Mouse (Mus musculus) limb, embryonic 10.5 days (tissue): ENCODE data around the gene Ripk4. TPM values are rescaled to one million over a fixed set of nuclear protein-coding genes. Genes with fewer than 3 reads are reported as not detected.

Experiments
- DNase-seq: peaks from one replicate; pipeline ENCODE4 v3.0.0-alpha.2; 2017; ENCODE audit warnings: low spot score
- H3K27ac ChIP-seq: fragments of 300-500 bp; sonication (generic); 2 replicates; pipeline ENCODE4 v1.5.1; 2016; ENCODE audit warnings: mild to moderate bottlenecking
- H3K27me3 ChIP-seq: fragments of 300-500 bp; sonication (generic); 2 replicates; pipeline ENCODE4 v1.6.1; 2016; ENCODE audit warnings: low read depth, mild to moderate bottlenecking; ENCODE audit not compliant: poor library complexity, severe bottlenecking
- H3K36me3 ChIP-seq: fragments of 300-500 bp; sonication (generic); 2 replicates; pipeline ENCODE4 v1.6.1; 2016; ENCODE audit warnings: mild to moderate bottlenecking, moderate library complexity
- H3K4me1 ChIP-seq: fragments of 300-500 bp; sonication (generic); 2 replicates; pipeline ENCODE4 v1.6.1; 2016
- H3K4me3 ChIP-seq: fragments of 300-500 bp; sonication (generic); 2 replicates; pipeline ENCODE4 v1.5.1; 2016; ENCODE audit warnings: mild to moderate bottlenecking, moderate library complexity
- H3K9me3 ChIP-seq: fragments of 300-500 bp; sonication (generic); replicated peaks from 2 replicates; pipeline ENCODE4 v1.6.1; 2016; ENCODE audit warnings: mild to moderate bottlenecking
- WGBS: fragments of 180-500 bp; shearing (Covaris S2); methylation state at CpG from one replicate; pipeline ENCODE4 v1.1.7; 2016; 5-methylcytosine and 5-hydroxymethylcytosine counted together
- polyA plus RNA-seq: library from polyadenylated mRNA; unstranded; fragments of >200 nt; fragmentation: Nextera tagmentation; extraction: Ambion mirVana; gene quantifications from 2 replicates; pipeline ENCODE4 v1.2.1, GENCODE M21; 2016

Ripk4 gene
- polyA plus RNA-seq, 1 experiment from 2014 or later, result 4.9 TPM

DNA sequence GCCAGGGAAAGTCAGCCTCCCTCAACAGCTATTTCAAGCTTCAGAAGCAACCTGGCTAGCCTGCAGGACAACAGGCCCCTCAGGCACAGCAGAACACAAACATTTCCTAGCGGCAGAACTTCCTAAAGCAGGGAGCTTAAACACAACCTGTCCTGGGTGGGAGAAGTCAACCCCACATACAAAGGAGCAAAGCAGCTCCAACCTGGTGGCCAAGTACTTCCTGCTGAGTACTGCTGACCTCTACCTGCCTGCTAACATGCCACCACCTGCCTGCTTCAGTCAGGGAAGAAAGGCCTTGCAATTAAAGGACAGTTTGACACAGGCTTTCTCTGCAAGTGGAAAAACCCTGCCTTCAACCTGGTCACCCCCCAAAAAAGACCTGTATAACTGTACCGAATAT is 1.8 kb downstream of the Ripk4 start:
- Histone ChIP-seq H3K9me3 (no peaks in the 10 kb centered on the region), H3K27ac (no peak overlapping the region), H3K36me3 (no peaks in the 10 kb centered on the region), H3K4me3 (no peak overlapping the region), H3K4me1 (peaks cover 14% of the 10 kb centered on the region), H3K27me3 (peaks cover 80% of the 10 kb centered on the region)
- no peak for DNase-seq
- WGBS, result 53% methylated on average over 2 of the region's 2 CpGs

DNA sequence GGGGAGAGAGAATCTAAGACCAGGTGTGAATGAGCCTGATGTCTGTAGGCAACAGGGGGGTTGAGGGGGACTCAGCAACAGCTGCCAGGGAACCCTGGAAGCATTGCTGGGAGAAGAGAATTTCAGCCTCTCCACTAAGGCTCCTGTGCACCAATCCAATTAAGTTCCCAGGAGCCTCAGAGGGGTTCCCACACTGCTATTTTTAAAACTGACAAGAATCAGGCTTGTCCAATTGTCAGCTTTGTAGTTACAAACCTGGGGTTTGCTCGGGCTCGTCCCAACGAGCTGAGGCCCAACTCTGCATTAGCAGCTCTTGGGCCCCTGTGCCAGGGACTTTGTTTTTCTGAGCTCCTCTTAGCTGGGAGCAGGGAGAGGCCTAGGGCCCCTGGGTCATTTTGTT is 3.9 kb downstream of the Ripk4 start:
- no peak for DNase-seq
- no peak overlapping the region for H3K27ac ChIP-seq
- WGBS, result 44% methylated on average over 3 of the region's 3 CpGs
- no peaks in the 10 kb centered on the region for H3K36me3 ChIP-seq
- peaks cover 14% of the 10 kb centered on the region for H3K4me1 ChIP-seq
- peaks cover 59% of the 10 kb centered on the region for H3K27me3 ChIP-seq
- no peaks in the 10 kb centered on the region for H3K9me3 ChIP-seq
- no peak overlapping the region for H3K4me3 ChIP-seq

DNA sequence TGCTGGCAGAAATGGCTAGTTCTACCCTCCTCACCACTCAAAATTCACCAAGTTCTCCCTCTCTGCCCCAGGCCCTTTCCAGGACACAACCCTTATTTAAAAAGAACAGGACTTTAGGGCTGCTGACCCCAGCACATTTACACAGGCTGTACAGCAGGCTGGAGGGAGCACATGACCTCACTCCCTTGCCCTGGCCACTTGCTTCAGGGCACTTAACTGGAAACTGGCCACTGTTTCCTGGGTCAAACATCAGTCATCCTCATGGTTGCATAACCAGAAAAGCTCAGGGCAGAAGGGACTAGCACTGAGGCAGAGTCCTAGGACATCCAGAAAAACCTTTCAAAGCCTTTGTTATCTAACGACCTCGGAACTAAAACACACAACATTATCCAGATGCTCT is 5.3 kb downstream of the Ripk4 start:
- WGBS, result 81% methylated on average over 2 of the region's 2 CpGs
- Histone ChIP-seq H3K4me1 (peaks cover 8% of the 10 kb centered on the region), H3K27ac (no peak overlapping the region), H3K36me3 (no peaks in the 10 kb centered on the region), H3K4me3 (no peak overlapping the region), H3K27me3 (peaks cover 45% of the 10 kb centered on the region), H3K9me3 (no peaks in the 10 kb centered on the region)
- DNase-seq, result no peak

DNA sequence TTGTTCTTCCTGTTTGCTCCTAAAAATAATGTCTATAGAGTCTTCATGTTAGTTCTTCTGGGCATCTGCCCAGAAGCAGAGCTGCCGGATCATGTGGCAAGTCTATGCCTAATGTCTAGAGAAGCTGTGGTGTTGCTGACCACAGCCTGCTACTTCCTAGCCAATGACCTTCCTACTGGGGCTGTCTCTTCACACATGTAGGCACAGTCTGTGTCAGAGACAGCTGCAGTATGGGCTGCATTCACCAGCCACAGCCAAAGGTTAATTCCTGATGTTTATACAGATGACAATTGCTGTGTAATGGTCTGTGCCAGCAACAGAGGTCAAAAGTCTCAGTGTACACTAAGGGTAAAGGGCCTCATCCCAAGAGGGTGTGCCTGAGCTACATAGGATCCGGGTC is 7.1 kb downstream of the Ripk4 start:
- Histone ChIP-seq H3K27ac (no peak overlapping the region), H3K4me3 (no peak overlapping the region), H3K4me1 (0 out of 2 replicates have a peak, but pooled peaks cover 2% of the 10 kb centered on the region), H3K36me3 (no peaks in the 10 kb centered on the region), H3K27me3 (peaks cover 27% of the 10 kb centered on the region), H3K9me3 (no peaks in the 10 kb centered on the region)
- DNase-seq, result no peak
- 84% methylated on average over 2 of the region's 2 CpGs for WGBS

DNA sequence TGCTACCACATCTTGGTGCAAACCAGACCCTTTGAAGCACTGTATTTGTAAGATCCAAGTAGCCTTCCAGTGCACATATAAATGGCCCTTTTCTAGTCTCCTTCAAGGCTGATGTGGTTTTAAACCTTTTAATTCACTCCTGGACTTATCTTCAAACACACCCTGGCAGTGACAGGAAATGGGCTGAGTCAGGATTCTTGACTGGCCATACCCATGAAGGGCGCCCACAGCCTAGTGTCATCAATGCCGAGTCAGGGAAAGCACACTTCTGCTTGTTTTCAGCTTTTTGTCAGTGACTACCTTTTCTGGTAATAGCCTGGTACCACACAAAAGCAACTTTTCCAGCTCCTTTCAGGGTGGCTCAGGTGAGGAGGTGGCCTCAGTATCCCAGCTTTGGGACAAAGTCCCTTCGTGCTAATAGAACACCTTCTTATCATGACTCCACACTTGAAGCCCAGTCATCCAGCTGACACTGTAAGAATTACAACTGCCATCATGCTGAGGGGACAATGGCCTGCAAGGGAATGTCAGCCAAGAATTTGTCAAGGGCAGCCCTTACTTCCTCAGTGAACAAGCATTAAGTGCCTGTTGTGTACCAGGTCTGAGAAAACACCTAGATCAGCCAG is 11.2 kb downstream of the Ripk4 start:
- H3K4me3 ChIP-seq, result no peak overlapping the region
- no peak overlapping the region for H3K27ac ChIP-seq
- no peaks in the 10 kb centered on the region for H3K36me3 ChIP-seq
- H3K9me3 ChIP-seq, result no peaks in the 10 kb centered on the region
- WGBS, result 88% methylated on average over 3 of the region's 3 CpGs
- no peaks in the 10 kb centered on the region for H3K27me3 ChIP-seq
- no peak for DNase-seq
- H3K4me1 ChIP-seq, result no peaks in the 10 kb centered on the region

DNA sequence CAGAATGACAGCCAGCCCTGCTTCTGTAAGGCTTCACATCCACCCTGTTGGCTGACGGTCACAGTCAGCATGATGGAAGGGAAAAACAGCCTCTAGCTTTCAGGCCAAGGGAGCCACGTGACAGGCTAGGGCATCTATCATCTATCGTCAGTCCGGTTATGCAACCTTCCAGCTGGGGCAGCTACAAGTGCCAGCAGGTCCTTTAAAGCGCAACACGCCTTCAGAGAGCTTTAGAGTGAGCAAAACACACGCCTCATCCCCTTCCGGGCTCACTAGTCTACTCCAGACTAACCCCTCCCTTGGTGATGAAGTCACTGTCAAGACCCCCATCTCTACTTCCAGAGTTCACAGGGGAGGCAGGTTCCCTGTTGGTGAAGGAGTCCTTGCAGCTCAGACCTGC is 11.7 kb downstream of the Ripk4 start:
- H3K9me3 ChIP-seq, result no peaks in the 10 kb centered on the region
- H3K4me1 ChIP-seq, result no peaks in the 10 kb centered on the region
- no peak overlapping the region for H3K4me3 ChIP-seq
- H3K27me3 ChIP-seq, result no peaks in the 10 kb centered on the region
- no peak overlapping the region for H3K27ac ChIP-seq
- DNase-seq, result peak; percentile 42
- 74% methylated on average over 8 of the region's 8 CpGs for WGBS
- no peaks in the 10 kb centered on the region for H3K36me3 ChIP-seq

DNA sequence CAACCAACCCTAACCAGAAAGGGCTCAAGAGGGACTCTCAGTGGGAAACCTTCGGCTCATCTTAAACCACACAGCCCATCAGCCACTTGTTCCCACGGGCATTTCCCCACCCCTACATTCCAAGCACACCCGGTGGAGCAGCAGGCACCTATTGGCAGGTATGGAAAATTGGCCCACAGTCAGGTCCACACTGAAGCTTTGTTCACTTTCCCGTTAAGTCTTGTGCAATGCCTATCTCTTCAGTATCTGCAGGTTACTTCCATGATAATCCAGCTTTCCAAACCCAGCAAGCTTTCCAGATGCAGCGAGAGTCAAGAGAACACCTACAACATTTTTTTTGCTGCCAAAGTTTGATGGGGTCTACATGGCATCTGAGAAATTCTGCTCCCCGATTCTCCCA is 15.2 kb downstream of the Ripk4 start:
- 91% methylated on average over 6 of the region's 6 CpGs for WGBS

DNA sequence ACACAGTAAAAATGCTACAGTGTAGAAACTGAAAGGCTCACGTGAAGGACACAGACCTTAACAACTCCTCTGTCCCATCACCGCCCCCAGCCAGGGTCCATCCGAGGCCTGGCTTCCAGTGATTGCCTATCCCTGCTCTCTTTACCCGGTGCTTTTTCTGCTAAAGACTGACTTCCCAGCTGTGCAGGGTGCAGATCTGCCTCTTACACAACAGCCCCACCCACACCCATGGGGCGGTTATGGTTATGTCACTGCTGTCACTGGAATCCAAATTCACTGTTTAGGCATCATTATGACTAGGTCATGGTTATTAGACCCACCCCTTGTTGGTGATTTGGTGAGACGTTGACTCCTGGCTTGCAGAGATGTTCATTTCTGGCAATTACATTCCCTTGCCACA is 25.6 kb downstream of the Ripk4 start:
- no peak overlapping the region for H3K27ac ChIP-seq
- H3K4me1 ChIP-seq, result peaks cover 10% of the 10 kb centered on the region
- H3K9me3 ChIP-seq, result no peaks in the 10 kb centered on the region
- H3K36me3 ChIP-seq, result no peaks in the 10 kb centered on the region
- WGBS, result 70% methylated on average over 6 of the region's 6 CpGs
- no peak overlapping the region for H3K4me3 ChIP-seq
- DNase-seq, result no peak
- no peaks in the 10 kb centered on the region for H3K27me3 ChIP-seq

More for the DNA sequence above, 15.2 kb downstream of the Ripk4 start:
- Histone ChIP-seq H3K27ac (no peak overlapping the region), H3K4me3 (no peak overlapping the region), H3K27me3 (no peaks in the 10 kb centered on the region), H3K36me3 (no peaks in the 10 kb centered on the region; the same call in 1 of the 2 replicates), H3K4me1 (no peaks in the 10 kb centered on the region), H3K9me3 (no peaks in the 10 kb centered on the region)
- DNase-seq, result no peak

DNA sequence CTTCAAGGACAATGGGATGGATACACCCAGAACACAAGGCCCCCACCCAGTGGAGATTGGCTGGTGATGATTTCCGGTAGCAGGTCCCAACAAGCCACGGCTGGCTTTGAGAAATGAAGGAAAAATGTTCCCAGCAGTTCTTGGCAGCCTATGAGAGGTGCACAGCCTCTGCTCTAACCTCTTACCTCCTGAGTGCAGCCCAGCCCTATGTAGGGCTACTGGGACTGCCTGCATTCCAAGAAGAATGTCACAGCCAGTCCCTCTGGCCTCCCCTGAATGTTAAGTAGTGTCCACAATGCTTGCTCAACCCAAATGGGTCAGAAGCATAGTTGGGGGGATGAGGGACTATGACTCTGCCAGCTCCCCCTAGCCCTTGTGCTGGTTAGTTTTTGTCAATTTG is 27.0 kb downstream of the Ripk4 start:
- no peak overlapping the region for H3K4me3 ChIP-seq
- no peaks in the 10 kb centered on the region for H3K9me3 ChIP-seq
- WGBS, result 93% methylated on average over 2 of the region's 2 CpGs

DNA sequence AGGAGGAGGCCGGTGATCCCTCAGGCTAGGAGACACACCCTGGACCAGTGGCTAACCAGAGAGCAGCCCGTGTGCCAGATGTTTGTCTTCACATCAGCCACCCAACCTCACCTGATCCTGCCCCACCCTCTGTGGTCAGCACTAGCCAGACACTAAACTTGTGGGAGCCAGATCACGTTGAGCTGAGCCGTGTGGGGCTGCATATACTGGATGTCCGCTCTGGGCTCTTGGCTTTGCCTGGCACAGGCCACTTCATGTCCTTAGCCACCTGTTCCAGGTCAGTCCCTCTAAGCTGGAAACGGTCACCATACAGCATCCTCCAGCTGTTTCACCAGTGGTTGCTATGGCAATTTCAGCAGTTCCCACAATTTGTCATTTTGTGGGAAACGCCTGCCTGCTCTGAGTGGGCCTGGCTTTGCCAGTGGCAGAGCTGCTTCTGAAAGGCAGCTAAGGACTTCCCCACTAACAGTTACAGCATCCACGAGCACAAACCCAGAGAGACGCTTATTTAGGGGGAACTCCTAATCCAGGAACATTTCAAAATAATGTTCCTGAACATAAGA is 28.7 kb downstream of the Ripk4 start:
- DNase-seq, result no peak

More for the DNA sequence above, 27.0 kb downstream of the Ripk4 start:
- Histone ChIP-seq H3K27ac (no peak overlapping the region), H3K36me3 (no peaks in the 10 kb centered on the region), H3K4me1 (peaks cover 10% of the 10 kb centered on the region), H3K27me3 (no peaks in the 10 kb centered on the region)
- no peak for DNase-seq

DNA sequence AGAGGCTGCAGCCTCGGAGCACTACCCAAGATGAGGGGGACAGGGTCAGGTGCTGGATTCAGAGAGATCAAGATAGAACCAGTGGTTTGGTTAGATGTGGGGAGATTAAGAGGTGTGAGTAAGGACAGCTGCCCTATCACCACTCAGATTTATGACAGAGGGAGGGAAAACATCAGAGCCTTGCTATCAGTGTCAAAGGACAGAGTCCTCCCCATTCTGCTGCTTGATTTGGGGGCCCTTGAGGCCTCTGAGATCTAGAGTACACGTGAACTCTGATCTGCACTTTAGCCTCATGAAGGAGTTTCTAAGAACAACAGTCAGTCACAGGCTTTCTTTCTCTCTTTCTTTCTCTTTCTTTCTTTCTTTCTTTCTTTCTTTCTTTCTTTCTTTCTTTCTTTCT is 30.0 kb downstream of the Ripk4 start:
- H3K9me3 ChIP-seq, result no peaks in the 10 kb centered on the region
- H3K4me3 ChIP-seq, result no peak overlapping the region
- H3K4me1 ChIP-seq, result peaks cover 10% of the 10 kb centered on the region
- no peak for DNase-seq
- no peak overlapping the region for H3K27ac ChIP-seq
- no peaks in the 10 kb centered on the region for H3K36me3 ChIP-seq
- WGBS, result 51% methylated on average over 2 of the region's 2 CpGs
- H3K27me3 ChIP-seq, result no peaks in the 10 kb centered on the region

More for the DNA sequence above, 28.7 kb downstream of the Ripk4 start:
- Histone ChIP-seq H3K9me3 (no peaks in the 10 kb centered on the region), H3K4me3 (no peak overlapping the region), H3K27ac (no peak overlapping the region), H3K27me3 (no peaks in the 10 kb centered on the region), H3K4me1 (peaks cover 10% of the 10 kb centered on the region), H3K36me3 (no peaks in the 10 kb centered on the region)
- 69% methylated on average over 9 of the region's 9 CpGs for WGBS

DNA sequence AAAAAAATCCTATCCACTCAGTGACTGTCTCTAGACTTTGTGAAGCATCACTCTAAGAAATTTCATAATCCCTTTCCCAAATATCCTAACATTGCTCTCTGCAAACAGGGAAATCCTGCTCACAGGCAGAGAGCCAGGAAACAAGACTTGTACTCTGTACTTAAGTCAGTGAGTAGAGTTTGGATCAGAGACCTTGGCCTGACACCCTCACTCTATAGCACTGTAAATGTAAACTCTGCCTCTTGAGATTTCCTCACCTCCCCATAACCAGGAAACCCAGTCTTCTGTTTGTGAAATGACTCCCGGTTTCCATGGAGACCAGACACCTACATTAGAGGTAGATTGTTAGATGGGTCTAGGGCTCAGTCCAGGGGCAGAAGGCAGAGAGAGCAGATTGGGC is 33.3 kb downstream of the Ripk4 start:
- Histone ChIP-seq H3K4me1 (peaks cover 10% of the 10 kb centered on the region), H3K36me3 (no peaks in the 10 kb centered on the region), H3K4me3 (no peak overlapping the region), H3K27ac (no peak overlapping the region), H3K9me3 (no peaks in the 10 kb centered on the region), H3K27me3 (no peaks in the 10 kb centered on the region)
- DNase-seq, result no peak
- WGBS, result 83% methylated on average over 1 of the region's 1 CpGs

DNA sequence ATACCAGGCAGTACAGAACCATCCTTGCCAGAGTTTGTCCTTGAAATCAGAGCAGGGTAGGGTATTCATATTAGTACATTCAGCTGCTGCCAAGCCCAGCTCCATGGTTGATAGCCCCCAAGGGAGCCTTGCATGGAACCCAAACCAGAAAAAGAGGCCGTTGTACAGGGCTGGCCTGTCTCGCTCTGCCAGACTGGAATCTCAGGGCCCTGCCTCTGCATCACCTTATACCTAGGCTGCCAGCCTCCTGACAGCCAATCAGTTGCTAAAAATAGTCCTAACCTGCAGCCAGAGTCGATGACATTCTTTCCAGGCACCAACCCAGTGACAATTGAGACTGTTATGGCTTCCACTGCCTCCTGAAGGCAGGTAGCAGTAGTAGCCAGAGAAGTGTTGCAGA is 37.2 kb downstream of the Ripk4 start:
- Histone ChIP-seq H3K27ac (no peak overlapping the region), H3K36me3 (no peaks in the 10 kb centered on the region), H3K27me3 (no peaks in the 10 kb centered on the region), H3K4me1 (no peaks in the 10 kb centered on the region), H3K4me3 (no peak overlapping the region), H3K9me3 (no peaks in the 10 kb centered on the region)
- WGBS, result 75% methylated on average over 3 of the region's 3 CpGs
- no peak for DNase-seq

DNA sequence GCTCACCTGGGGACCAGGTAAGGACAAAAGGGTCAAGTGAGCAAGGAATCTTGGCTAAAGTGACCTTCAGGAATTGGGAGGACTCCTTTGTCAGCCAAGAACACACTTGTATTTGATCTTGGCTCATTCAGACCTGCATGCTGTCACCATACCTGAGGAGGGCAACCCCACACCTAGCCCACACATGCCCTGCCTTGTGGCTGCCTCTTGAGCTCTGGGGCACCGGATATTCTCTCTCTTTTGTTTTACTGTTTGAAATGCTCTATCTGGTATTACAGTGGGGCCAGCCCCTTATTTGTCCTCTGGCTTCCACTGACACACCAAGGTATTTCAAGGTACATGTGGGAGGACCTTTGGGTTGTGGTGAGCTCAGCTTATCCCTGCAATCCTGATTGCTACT is 43.5 kb downstream of the Ripk4 start:
- no peak for DNase-seq
- Histone ChIP-seq H3K9me3 (no peaks in the 10 kb centered on the region), H3K4me1 (no peaks in the 10 kb centered on the region), H3K36me3 (no peaks in the 10 kb centered on the region), H3K4me3 (no peak overlapping the region), H3K27ac (no peak overlapping the region), H3K27me3 (no peaks in the 10 kb centered on the region)
- 94% methylated on average over 1 of the region's 1 CpGs for WGBS
